ENCODE assay signal across 17 mouse cellular contexts in genomic region chr4:35375791-35376190, GRCm38 (mm10).
DNase-seq lines count a peak whose midpoint lies in the region; ATAC-seq lines count a peak whose summit lies in the region.
"Had no signal": no experiment of that assay in that cellular context is flagged by ENCODE, and none has a peak within 500 bp of the region (broad histone marks: within the 10 kb centered on the region; RNA-seq: fewer than 3 reads in every experiment).

No protein-coding gene starts in this region.

- no peak for DNase-seq in neural tube, embryonic 10.5 days (ENCODE audit: extremely low spot score, low spot score)
- peak; percentile 68 for DNase-seq in hindlimb bud, embryonic 11.5 days (ENCODE audit: extremely low spot score, low read depth, low spot score)
- no peak for DNase-seq in adrenal gland, adult 8-10 months
- no peak for DNase-seq in cerebellum, adult 9-11 months
- DNase-seq: adrenal gland, postnatal 10 days; cerebellum, adult 11-12 months; lung, adult 2 months; lung, postnatal 4 days; right cerebral cortex, postnatal 4 days; thymus, postnatal 14 days had no signal

- H3K9ac ChIP-seq in forebrain, embryonic 12.5 days, result no peak overlapping the region
- H3K9ac ChIP-seq in forebrain, embryonic 16.5 days (replicated peaks; ENCODE audit: low read depth, low read length), result no peak overlapping the region
- H3K9ac ChIP-seq in neural tube, embryonic 12.5 days, result no peak overlapping the region

- peaks cover 4% of the 10 kb centered on the region; the same call in 1 of the 2 replicates for H3K27me3 ChIP-seq in forebrain, embryonic 12.5 days
- no peaks in the 10 kb centered on the region for H3K27me3 ChIP-seq in forebrain, embryonic 16.5 days (replicated peaks; ENCODE audit: control insufficient read depth, insufficient read depth, low read length)
- no peaks in the 10 kb centered on the region for H3K27me3 ChIP-seq in neural tube, embryonic 12.5 days (replicated peaks)

- H3K9me3 ChIP-seq in forebrain, embryonic 12.5 days, result peaks cover 5% of the 10 kb centered on the region; the same call in 1 of the 2 replicates
- H3K9me3 ChIP-seq in forebrain, embryonic 16.5 days (ENCODE audit: control insufficient read depth, low read length), result no peaks in the 10 kb centered on the region
- peaks cover 5% of the 10 kb centered on the region; the same call in 1 of the 2 replicates for H3K9me3 ChIP-seq in neural tube, embryonic 12.5 days

- WGBS in forebrain, embryonic 12.5 days, result 36% methylated on average over 4 of the region's 4 CpGs
- whole genome bisulfite sequencing in forebrain, embryonic 16.5 days, result 19% methylated on average over 4 of the region's 4 CpGs
- WGBS in neural tube, embryonic 12.5 days, result 63% methylated on average over 4 of the region's 4 CpGs

- no peak overlapping the region for H3K4me2 ChIP-seq in forebrain, embryonic 12.5 days
- no peak overlapping the region for H3K4me2 ChIP-seq in forebrain, embryonic 16.5 days (ENCODE audit: low read length)
- no peak overlapping the region for H3K4me2 ChIP-seq in neural tube, embryonic 12.5 days (replicated peaks)
- H3K4me2 ChIP-seq: heart, embryonic 11.5 days; liver, embryonic 11.5 days; midbrain, embryonic 11.5 days had no signal

- peaks cover 10% of the 10 kb centered on the region for H3K4me1 ChIP-seq in forebrain, embryonic 12.5 days
- H3K4me1 ChIP-seq in forebrain, embryonic 16.5 days (replicated peaks; ENCODE audit: control insufficient read depth, insufficient read depth, low read length), result peaks cover 10% of the 10 kb centered on the region
- H3K4me1 ChIP-seq in neural tube, embryonic 12.5 days, result no peaks in the 10 kb centered on the region

- no peak overlapping the region for H3K27ac ChIP-seq in forebrain, embryonic 12.5 days
- no peak overlapping the region for H3K27ac ChIP-seq in forebrain, embryonic 16.5 days (ENCODE audit: low read length)
- no peak overlapping the region for H3K27ac ChIP-seq in neural tube, embryonic 12.5 days

- H3K36me3 ChIP-seq in forebrain, embryonic 12.5 days (replicated peaks), result no peaks in the 10 kb centered on the region
- H3K36me3 ChIP-seq in forebrain, embryonic 16.5 days (ENCODE audit: control insufficient read depth, insufficient read depth), result no peaks in the 10 kb centered on the region
- H3K36me3 ChIP-seq in neural tube, embryonic 12.5 days, result no peaks in the 10 kb centered on the region

- ATAC-seq in forebrain, embryonic 12.5 days (ENCODE audit: low FRiP score), result peak; percentile 54; the same call in 1 of the 2 replicates
- ATAC-seq in forebrain, embryonic 16.5 days, result no peak; the same call in 1 of the 2 replicates
- ATAC-seq in neural tube, embryonic 12.5 days (ENCODE audit: low FRiP score, low read depth), result 0 out of 2 replicates have a peak, but pooled peaks have one; percentile 36
- ATAC-seq: intestine, postnatal 0 days had no signal

- no peak overlapping the region for H3K4me3 ChIP-seq in forebrain, embryonic 12.5 days (replicated peaks)
- H3K4me3 ChIP-seq in forebrain, embryonic 16.5 days (replicated peaks; ENCODE audit: low read length), result no peak overlapping the region
- no peak overlapping the region for H3K4me3 ChIP-seq in neural tube, embryonic 12.5 days
